Mouse (Mus musculus): ENCODE data around the gene Nckap5. TPM values are rescaled to one million over a fixed set of nuclear protein-coding genes. Genes with fewer than 3 reads are reported as not detected.

Nckap5 gene
- total RNA-seq, 2 experiments from 2014 or later = 1.5 to 1.7 TPM

GRCm38 (mm10) chr1:126725628-126726367 is 104.8 kb downstream of the Nckap5 start:
- intact Hi-C loops (cut with DNase I; ENCODE audit: low total_unique reads) = no loop called here
- DNase-seq = no peak

DNA sequence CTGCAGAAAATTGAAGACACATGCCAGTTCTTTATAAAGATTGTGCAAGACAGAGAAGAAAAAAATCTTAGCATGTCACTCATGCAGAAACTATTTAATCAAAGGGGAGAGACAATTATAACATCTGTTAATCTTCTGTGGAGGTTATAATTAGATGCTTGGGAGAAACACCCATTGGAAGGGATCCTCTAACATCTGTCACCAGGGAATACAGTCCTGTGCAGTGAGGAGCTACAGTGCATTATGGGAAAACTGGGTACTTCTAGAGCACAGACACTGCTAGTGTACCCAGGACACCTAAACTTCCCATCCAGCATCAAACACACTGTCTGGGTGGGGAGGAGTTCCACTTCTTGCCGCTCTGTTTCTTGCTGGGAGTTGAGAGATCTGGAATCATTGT is 108.7 kb downstream of the Nckap5 start:
- no peak for DNase-seq
- intact Hi-C loops (cut with DNase I; ENCODE audit: low total_unique reads) = no loop called here

GRCm38 (mm10) chr1:126719733-126720348 is 110.8 kb downstream of the Nckap5 start:
- DNase-seq = no peak
- intact Hi-C loops (cut with DNase I; ENCODE audit: low total_unique reads) = no loop called here

- intact Hi-C loops (cut with DNase I; ENCODE audit: low total_unique reads) = no loop called here
- no peak for DNase-seq
These were observed 124.0 kb downstream of the Nckap5 start for GRCm38 (mm10) chr1:126706611-126707010.

GRCm38 (mm10) chr1:126700978-126701320 is 129.7 kb downstream of the Nckap5 start:
- DNase-seq = no peak
- intact Hi-C loops (cut with DNase I; ENCODE audit: low total_unique reads) = no loop called here

GRCm38 (mm10) chr1:126700063-126700977 is 130.3 kb downstream of the Nckap5 start:
- intact Hi-C loops (cut with DNase I; ENCODE audit: low total_unique reads) = no loop called here
- DNase-seq = no peak

- intact Hi-C loops (cut with DNase I; ENCODE audit: low total_unique reads) = no loop called here
- DNase-seq = no peak
These were observed 137.0 kb downstream of the Nckap5 start for GRCm38 (mm10) chr1:126693585-126693984.

DNA sequence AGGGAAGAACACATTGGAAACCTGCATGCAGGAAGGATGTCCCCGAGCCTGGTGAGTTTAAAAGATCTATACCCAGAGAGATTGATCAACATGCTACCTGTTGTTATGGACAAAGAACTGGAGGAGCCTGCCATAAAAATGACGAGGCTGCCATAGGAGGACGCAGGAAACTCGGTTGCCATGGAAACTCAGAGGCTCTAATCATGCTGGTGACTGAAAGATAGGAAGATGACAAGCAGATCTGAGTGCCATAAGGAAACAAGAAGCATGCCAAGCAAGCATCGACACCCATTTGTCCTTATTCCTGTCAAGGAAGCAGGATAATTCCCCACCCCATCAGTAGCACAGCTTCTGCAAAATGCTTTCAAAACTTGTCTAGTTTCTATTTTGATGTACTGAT is 142.0 kb downstream of the Nckap5 start:
- intact Hi-C loops (cut with DNase I; ENCODE audit: low total_unique reads) = no loop called here

GRCm38 (mm10) chr1:126686678-126687077 is 143.9 kb downstream of the Nckap5 start:
- intact Hi-C loops (cut with DNase I; ENCODE audit: low total_unique reads) = no loop called here
- no peak for DNase-seq

More for the DNA sequence above, 142.0 kb downstream of the Nckap5 start:
- DNase-seq = no peak

DNA sequence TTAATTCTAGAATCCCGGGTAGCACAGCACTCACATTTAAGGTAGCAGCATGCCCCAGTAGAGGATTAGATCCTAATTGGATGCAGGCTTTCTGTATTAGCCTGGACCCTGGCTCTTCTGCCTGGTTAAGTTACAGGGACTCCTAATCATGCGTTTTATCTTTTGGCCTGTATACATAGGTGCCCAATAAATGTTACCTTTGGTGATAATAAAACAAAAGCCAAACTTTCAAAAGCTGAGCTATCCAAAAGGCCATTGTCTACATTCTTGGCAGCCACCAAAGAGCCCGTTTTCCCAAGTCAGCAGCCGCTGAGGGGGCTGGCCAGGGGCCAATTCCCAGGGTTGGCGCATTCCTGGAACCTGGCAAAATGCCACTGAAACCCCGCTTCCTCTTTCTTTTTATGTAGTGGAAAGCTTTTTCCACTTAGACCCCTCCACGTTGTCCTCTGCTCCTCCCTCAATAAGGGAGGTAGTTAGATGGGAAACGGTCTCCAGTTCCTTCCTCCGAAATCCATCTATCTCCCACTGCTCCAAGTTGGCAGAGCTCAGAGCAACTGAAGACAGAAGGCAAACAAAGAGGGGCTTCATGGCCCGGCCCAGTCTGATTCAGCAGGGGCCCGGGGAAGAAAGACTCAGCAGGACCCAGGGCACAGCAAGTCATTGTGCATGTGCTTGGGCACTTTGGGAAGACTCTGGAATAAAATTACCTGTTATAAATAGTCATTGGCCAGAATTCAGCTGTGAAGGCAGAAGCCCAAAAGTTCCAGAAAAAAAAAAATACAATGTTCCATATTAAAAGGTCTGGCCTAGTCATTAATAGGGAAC is 146.8 kb downstream of the Nckap5 start:
- intact Hi-C loops (cut with DNase I; ENCODE audit: low total_unique reads) = no loop called here
- peak; percentile 44 for DNase-seq

DNA sequence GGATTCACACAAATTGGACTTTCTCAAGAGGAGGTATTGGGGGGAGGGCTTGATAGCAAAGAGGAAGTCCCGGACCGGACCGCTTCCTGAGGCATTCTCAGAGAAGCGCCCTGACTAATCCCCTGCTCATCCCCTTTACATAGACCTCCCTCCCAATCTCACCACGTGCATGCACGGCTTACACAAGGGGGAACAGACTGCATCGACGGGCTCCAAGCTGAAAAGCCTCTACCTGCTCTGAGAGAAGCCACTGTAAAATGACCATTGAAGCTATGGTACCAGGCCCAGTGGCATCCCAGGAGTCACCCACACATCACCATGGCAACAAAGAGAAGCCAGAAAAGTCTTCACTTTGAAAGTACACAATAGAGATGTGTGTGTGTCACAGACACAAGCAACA is 148.8 kb downstream of the Nckap5 start:
- DNase-seq = no peak
- intact Hi-C loops (cut with DNase I; ENCODE audit: low total_unique reads) = no loop called here

- intact Hi-C loops (cut with DNase I; ENCODE audit: low total_unique reads) = no loop called here
- no peak for DNase-seq
These were observed 151.3 kb downstream of the Nckap5 start for GRCm38 (mm10) chr1:126679348-126679747.

GRCm38 (mm10) chr1:126677280-126677679 is 153.3 kb downstream of the Nckap5 start:
- intact Hi-C loops (cut with DNase I; ENCODE audit: low total_unique reads) = no loop called here
- DNase-seq = no peak

- DNase-seq = no peak
- intact Hi-C loops (cut with DNase I; ENCODE audit: low total_unique reads) = no loop called here
These were observed 153.8 kb downstream of the Nckap5 start for GRCm38 (mm10) chr1:126676769-126677168.

GRCm38 (mm10) chr1:126675142-126675541 is 155.5 kb downstream of the Nckap5 start:
- intact Hi-C loops (cut with DNase I; ENCODE audit: low total_unique reads) = no loop called here
- DNase-seq = no peak

DNA sequence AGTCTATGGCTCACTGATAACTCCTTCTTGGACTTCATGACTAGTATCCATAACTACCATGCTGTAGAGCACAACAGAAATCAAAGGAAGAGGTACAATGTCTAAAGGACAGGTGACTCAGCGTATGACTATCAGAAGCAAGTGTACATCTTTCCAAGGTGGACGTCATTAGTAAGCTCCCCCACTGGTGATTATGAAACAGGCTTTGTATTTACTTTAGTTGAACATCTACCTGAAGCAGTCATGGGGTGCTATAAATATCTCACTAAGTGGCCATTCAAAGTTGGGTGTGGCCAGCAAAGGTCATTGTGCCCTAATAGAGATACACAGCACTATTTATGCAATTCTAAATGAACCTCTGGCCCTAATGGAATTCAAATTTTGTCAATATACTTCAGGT is 157.4 kb downstream of the Nckap5 start:
- no peak for DNase-seq
- intact Hi-C loops (cut with DNase I; ENCODE audit: low total_unique reads) = no loop called here

DNA sequence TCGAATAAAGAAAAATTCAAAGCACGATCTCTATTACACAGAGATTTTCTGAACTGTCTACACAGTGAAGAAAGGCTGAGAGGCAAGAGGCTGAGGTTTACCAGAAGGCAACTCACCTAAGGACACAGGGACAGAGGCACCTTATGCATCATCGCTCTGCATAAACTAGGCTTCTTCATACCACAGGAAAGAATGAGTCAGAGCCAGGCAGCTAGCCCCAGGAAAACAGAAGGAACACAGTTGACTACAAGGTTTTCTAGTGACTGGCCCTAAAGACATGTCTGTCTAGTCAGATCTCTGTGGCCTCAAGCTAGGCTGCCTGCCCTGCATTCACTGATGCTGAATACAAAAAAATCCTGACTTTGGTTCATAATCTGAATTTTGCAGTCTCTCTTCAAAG is 160.1 kb downstream of the Nckap5 start:
- intact Hi-C loops (cut with DNase I; ENCODE audit: low total_unique reads) = no loop called here

DNA sequence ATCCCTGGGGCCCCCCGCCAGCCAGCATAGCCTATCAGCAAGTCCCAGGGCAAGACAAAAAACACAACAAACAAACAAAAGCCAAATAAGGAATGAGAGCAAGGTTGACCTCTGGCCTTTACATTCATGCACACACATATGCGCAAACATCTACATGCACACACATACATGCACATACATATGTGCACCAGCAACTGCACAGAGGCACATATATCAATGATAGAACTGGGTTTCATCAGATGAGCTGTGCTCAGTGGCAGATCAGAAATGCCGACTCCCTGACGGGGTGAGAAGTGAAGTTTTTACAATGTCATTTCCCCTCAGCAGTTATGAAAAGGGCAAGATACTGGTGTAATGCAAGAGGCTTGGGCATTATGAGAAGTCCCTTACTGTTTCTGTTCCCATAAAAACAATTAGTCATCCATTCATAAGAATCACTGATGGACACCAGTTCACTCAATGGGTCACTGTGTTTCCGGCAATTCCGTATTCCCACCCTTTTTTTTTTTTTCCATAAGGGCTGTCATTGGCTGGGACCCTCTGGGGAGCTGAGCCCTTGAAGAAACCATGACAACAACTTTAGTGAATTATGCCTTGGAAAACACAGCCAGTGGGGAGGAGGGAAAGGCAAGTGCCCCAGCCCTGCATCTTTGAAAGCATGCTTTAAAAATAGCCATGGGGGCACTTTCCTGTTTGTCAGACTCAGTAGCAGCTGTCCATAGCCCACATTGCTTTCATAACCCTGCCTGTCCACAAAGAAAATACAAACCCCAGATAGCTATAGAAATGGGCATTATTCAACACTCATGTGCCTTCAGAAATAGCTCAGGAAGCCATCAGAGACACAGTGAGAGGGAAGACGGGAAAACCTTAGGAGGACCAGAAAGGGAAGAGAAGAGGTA is 170.2 kb downstream of the Nckap5 start:
- intact Hi-C loops (cut with DNase I; ENCODE audit: low total_unique reads) = no loop called here
- no peak for DNase-seq

More for the DNA sequence above, 160.1 kb downstream of the Nckap5 start:
- DNase-seq = no peak

DNA sequence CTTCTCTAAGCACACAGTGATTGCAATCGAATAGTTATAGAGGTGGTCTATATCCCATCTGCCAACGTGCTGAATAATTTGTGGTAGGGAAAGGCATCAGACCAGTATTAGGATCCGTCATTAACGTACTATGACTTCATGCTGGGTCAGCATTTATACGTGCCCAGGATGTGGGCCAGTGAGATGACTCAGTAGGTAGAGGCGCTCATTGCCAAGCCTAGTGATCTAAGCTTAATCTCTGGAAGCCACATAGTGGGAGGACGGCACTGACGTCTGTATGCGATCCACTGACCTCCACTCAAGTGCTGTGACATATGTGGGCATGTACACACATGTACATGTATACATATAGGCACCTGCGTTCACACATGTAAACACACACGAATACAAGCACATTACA is 171.9 kb downstream of the Nckap5 start:
- no peak for DNase-seq
- intact Hi-C loops (cut with DNase I; ENCODE audit: low total_unique reads) = no loop called here

Data from gastrocnemius, postnatal 14 days (tissue).